Mouse (Mus musculus) limb, embryonic 15.5 days (tissue): ENCODE measurements around the gene Tom1l2. TPM values are rescaled to one million over a fixed set of nuclear protein-coding genes. Genes with fewer than 3 reads are reported as not detected.

Source experiments
- ATAC-seq: fragments of 200-750 bp; cut with Nextera tagmentation; 2 replicates; pipeline ENCODE4 v1.8.0; 2017; ENCODE audit warnings: low read depth, moderate TSS enrichment; ENCODE audit not compliant: insufficient number of reproducible peaks, low FRiP score, low TSS enrichment
- H3K27ac ChIP-seq: fragments of 300-500 bp; sonication (generic); 2 replicates; pipeline ENCODE4 v1.5.1; 2015; ENCODE audit warnings: moderate library complexity, mild to moderate bottlenecking, inconsistent platforms
- H3K27me3 ChIP-seq: fragments of 300-500 bp; sonication (generic); 2 replicates; pipeline ENCODE4 v1.6.1; 2015; ENCODE audit warnings: inconsistent platforms
- H3K36me3 ChIP-seq: fragments of 300-500 bp; sonication (generic); 2 replicates; pipeline ENCODE4 v1.6.1; 2015; ENCODE audit warnings: inconsistent platforms
- H3K4me1 ChIP-seq: fragments of 300-500 bp; sonication (generic); 2 replicates; pipeline ENCODE4 v1.6.1; 2015; ENCODE audit warnings: inconsistent platforms
- H3K4me2 ChIP-seq: fragments of 300-500 bp; sonication (generic); 2 replicates; pipeline ENCODE4 v1.6.1; 2015; ENCODE audit warnings: mild to moderate bottlenecking, inconsistent platforms
- H3K4me3 ChIP-seq: fragments of 300-500 bp; sonication (generic); 2 replicates; pipeline ENCODE4 v1.5.1; 2015; ENCODE audit warnings: mild to moderate bottlenecking, inconsistent platforms
- H3K9ac ChIP-seq: fragments of 300-500 bp; sonication (generic); 2 replicates; pipeline ENCODE4 v1.6.1; 2015; ENCODE audit warnings: inconsistent platforms
- H3K9me3 ChIP-seq: fragments of 300-500 bp; sonication (generic); 2 replicates; pipeline ENCODE4 v1.6.1; 2016; ENCODE audit warnings: inconsistent platforms
- WGBS: fragments of 180-500 bp; shearing (Covaris S2); methylation state at CpG from one replicate; pipeline ENCODE4 v1.1.7; 2015; 5-methylcytosine and 5-hydroxymethylcytosine counted together
- polyA plus RNA-seq: library from polyadenylated mRNA; unstranded; fragments of >200 nt; fragmentation: Nextera tagmentation; extraction: Ambion mirVana; gene quantifications from 2 replicates; pipeline ENCODE4 v1.2.1, GENCODE M21; 2015

The Tom1l2 gene
- polyA plus RNA-seq, 1 experiment from 2014 or later: 33.7 TPM

GRCm38 (mm10) chr11:60195108-60195507 is 157.6 kb downstream of the Tom1l2 start:
- Histone ChIP-seq H3K27me3 (no peaks in the 10 kb centered on the region), H3K9me3 (peaks cover 8% of the 10 kb centered on the region), H3K4me2 (no peak overlapping the region), H3K27ac (no peak overlapping the region), H3K4me1 (peaks cover 4% of the 10 kb centered on the region), H3K36me3 (peaks cover 92% of the 10 kb centered on the region), H3K9ac (no peak overlapping the region), H3K4me3 (no peak overlapping the region)
- no peak for ATAC-seq

- Histone ChIP-seq H3K27ac (no peak overlapping the region), H3K9me3 (peaks cover 8% of the 10 kb centered on the region), H3K4me2 (no peak overlapping the region), H3K36me3 (peaks cover 96% of the 10 kb centered on the region), H3K9ac (no peak overlapping the region), H3K4me3 (no peak overlapping the region), H3K27me3 (no peaks in the 10 kb centered on the region), H3K4me1 (no peaks in the 10 kb centered on the region; the same call in 1 of the 2 replicates)
- WGBS: 77% methylated on average over 4 of the region's 4 CpGs
- no peak for ATAC-seq
These were observed 159.1 kb downstream of the Tom1l2 start for GRCm38 (mm10) chr11:60193556-60193955.

GRCm38 (mm10) chr11:60192534-60192933 is 160.2 kb downstream of the Tom1l2 start:
- Histone ChIP-seq H3K4me1 (no peaks in the 10 kb centered on the region), H3K4me2 (no peak overlapping the region), H3K27ac (no peak overlapping the region), H3K4me3 (no peak overlapping the region), H3K9me3 (peaks cover 8% of the 10 kb centered on the region), H3K27me3 (no peaks in the 10 kb centered on the region), H3K9ac (no peak overlapping the region), H3K36me3 (peaks cover 96% of the 10 kb centered on the region)
- 79% methylated on average over 6 of the region's 6 CpGs for WGBS
- ATAC-seq: no peak

GRCm38 (mm10) chr11:60190055-60190641 is 162.6 kb downstream of the Tom1l2 start:
- H3K27ac ChIP-seq: no peak overlapping the region
- WGBS: 90% methylated on average over 17 of the region's 17 CpGs
- peaks cover 99% of the 10 kb centered on the region for H3K36me3 ChIP-seq
- H3K4me3 ChIP-seq: no peak overlapping the region
- no peak overlapping the region for H3K9ac ChIP-seq
- no peak for ATAC-seq
- H3K4me2 ChIP-seq: no peak overlapping the region
- H3K27me3 ChIP-seq: no peaks in the 10 kb centered on the region
- peaks cover 8% of the 10 kb centered on the region for H3K9me3 ChIP-seq
- H3K4me1 ChIP-seq: peaks cover 11% of the 10 kb centered on the region

- Histone ChIP-seq H3K9me3 (peaks cover 3% of the 10 kb centered on the region), H3K4me2 (no peak overlapping the region), H3K9ac (no peak overlapping the region), H3K27me3 (no peaks in the 10 kb centered on the region), H3K27ac (no peak overlapping the region), H3K4me1 (peaks cover 17% of the 10 kb centered on the region), H3K36me3 (peaks cover 94% of the 10 kb centered on the region), H3K4me3 (no peak overlapping the region)
- 83% methylated on average over 21 of the region's 21 CpGs for WGBS
- no peak for ATAC-seq
These were observed 163.1 kb downstream of the Tom1l2 start for GRCm38 (mm10) chr11:60189501-60190040.

- Histone ChIP-seq H3K9ac (no peak overlapping the region), H3K4me1 (peaks cover 29% of the 10 kb centered on the region), H3K27ac (no peak overlapping the region), H3K4me2 (no peak overlapping the region), H3K27me3 (no peaks in the 10 kb centered on the region), H3K9me3 (no peaks in the 10 kb centered on the region), H3K36me3 (peaks cover 82% of the 10 kb centered on the region), H3K4me3 (no peak overlapping the region)
- 89% methylated on average over 25 of the region's 25 CpGs for WGBS
- no peak for ATAC-seq
These were observed 164.3 kb downstream of the Tom1l2 start for GRCm38 (mm10) chr11:60188275-60188853.

- Histone ChIP-seq H3K36me3 (peaks cover 69% of the 10 kb centered on the region), H3K4me2 (no peak overlapping the region), H3K27ac (no peak overlapping the region), H3K9me3 (no peaks in the 10 kb centered on the region), H3K4me3 (no peak overlapping the region), H3K27me3 (no peaks in the 10 kb centered on the region), H3K4me1 (peaks cover 42% of the 10 kb centered on the region), H3K9ac (no peak overlapping the region)
- 94% methylated on average over 11 of the region's 11 CpGs for WGBS
- no peak for ATAC-seq
These were observed 165.6 kb downstream of the Tom1l2 start for GRCm38 (mm10) chr11:60187070-60187469.

GRCm38 (mm10) chr11:60185396-60186231 is 167.1 kb downstream of the Tom1l2 start:
- 65% methylated on average over 20 of the region's 20 CpGs for WGBS

GRCm38 (mm10) chr11:60184346-60185325 is 168.1 kb downstream of the Tom1l2 start:
- H3K27ac ChIP-seq: 0 out of 2 replicates have a peak overlapping the region, but pooled peaks have one; percentile 23
- peaks cover 46% of the 10 kb centered on the region for H3K36me3 ChIP-seq
- H3K9ac ChIP-seq: no peak overlapping the region
- no peaks in the 10 kb centered on the region for H3K9me3 ChIP-seq
- H3K4me3 ChIP-seq: no peak overlapping the region
- peaks cover 66% of the 10 kb centered on the region for H3K4me1 ChIP-seq
- ATAC-seq: no peak
- no peaks in the 10 kb centered on the region for H3K27me3 ChIP-seq
- 47% methylated on average over 22 of the region's 22 CpGs for WGBS
- no peak overlapping the region for H3K4me2 ChIP-seq

More at GRCm38 (mm10) chr11:60185396-60186231, 167.1 kb downstream of the Tom1l2 start:
- H3K9ac ChIP-seq: no peak overlapping the region
- H3K9me3 ChIP-seq: no peaks in the 10 kb centered on the region
- H3K4me2 ChIP-seq: no peak overlapping the region
- peaks cover 56% of the 10 kb centered on the region for H3K4me1 ChIP-seq
- peaks cover 55% of the 10 kb centered on the region for H3K36me3 ChIP-seq
- no peak overlapping the region for H3K4me3 ChIP-seq
- no peak for ATAC-seq
- no peaks in the 10 kb centered on the region for H3K27me3 ChIP-seq
- H3K27ac ChIP-seq: peak overlapping the region; percentile 43; the same call in 1 of the 2 replicates

- Histone ChIP-seq H3K36me3 (peaks cover 27% of the 10 kb centered on the region), H3K4me3 (no peak overlapping the region), H3K4me1 (peaks cover 83% of the 10 kb centered on the region), H3K27ac (peak overlapping the region; percentile 52; the same call in 1 of the 2 replicates), H3K4me2 (no peak overlapping the region), H3K27me3 (no peaks in the 10 kb centered on the region), H3K9me3 (no peaks in the 10 kb centered on the region), H3K9ac (no peak overlapping the region)
- no peak for ATAC-seq
- WGBS: 34% methylated on average over 2 of the region's 2 CpGs
These were observed 170.0 kb downstream of the Tom1l2 start for GRCm38 (mm10) chr11:60182741-60183140.

GRCm38 (mm10) chr11:60182116-60182670 is 170.5 kb downstream of the Tom1l2 start:
- Histone ChIP-seq H3K9ac (no peak overlapping the region), H3K4me1 (peaks cover 88% of the 10 kb centered on the region)
- 71% methylated on average over 12 of the region's 12 CpGs for WGBS

More at GRCm38 (mm10) chr11:60182116-60182670, 170.5 kb downstream of the Tom1l2 start:
- H3K27ac ChIP-seq: peak overlapping the region; percentile 52; the same call in 1 of the 2 replicates
- H3K4me2 ChIP-seq: no peak overlapping the region
- ATAC-seq: no peak
- H3K9me3 ChIP-seq: no peaks in the 10 kb centered on the region
- no peaks in the 10 kb centered on the region for H3K27me3 ChIP-seq
- H3K4me3 ChIP-seq: no peak overlapping the region
- H3K36me3 ChIP-seq: peaks cover 21% of the 10 kb centered on the region
